Comparison of ENCODE assay signal across 14 mouse cellular contexts in genomic region chr19:5693801-5694200, GRCm38 (mm10). TPM values are rescaled to one million over a fixed set of nuclear protein-coding genes. Genes with fewer than 3 reads are reported as not detected.
DNase-seq lines count a peak whose midpoint lies in the region; ATAC-seq and TF ChIP-seq lines count a peak whose summit lies in the region.
"Had no signal": no experiment of that assay in that cellular context is flagged by ENCODE, and none has a peak within 500 bp of the region (broad histone marks: within the 10 kb centered on the region; RNA-seq: fewer than 3 reads in every experiment).

No protein-coding gene starts in this region.

- TF ChIP-seq EP300 in heart, adult 2 months (IDR thresholded peaks at IDR 0.05; ENCODE audit: insufficient read depth, low read depth, low read length) = no peak

- DNase-seq in heart, adult 2 months = no peak
- no peak for DNase-seq in heart, postnatal 10 days
- no peak for DNase-seq in layer of hippocampus, adult 2 months (ENCODE audit: low spot score in 2 of 2)
- no peak for DNase-seq in layer of hippocampus, adult 8-10 months (ENCODE audit: low spot score in 2 of 2)
- DNase-seq in adrenal gland, adult 8-10 months = no peak
- no peak for DNase-seq in gastrocnemius, postnatal 36 days
- DNase-seq: kidney, adult 8-10 months; lung, postnatal 14 days; spleen, adult 18-20 months; thymus, postnatal 14 days had no signal

- intact Hi-C loops in heart, adult 2 months (cut with DNase I) = loop anchor here (2.0 kb wide), 1 partner anchor 19 kb away; no protein-coding TSS in a partner anchor
- intact Hi-C loops in heart, postnatal 10 days (cut with DNase I) = loop anchor here (2.0 to 5.0 kb wide), 3 partner anchors 31 to 158 kb away; partner anchors contain the start of genes Scyl1 and Sipa1
- intact Hi-C loops in gastrocnemius, postnatal 36 days (cut with DNase I) = loop anchor here (5.0 kb wide), 1 partner anchor 34 kb away; the partner anchor contains the start of genes Ehbp1l1 and Fam89b

- H3K4me3 ChIP-seq in heart, adult 2 months = peak overlapping the region; percentile 94
- H3K4me3 ChIP-seq in layer of hippocampus, adult 2 months = peak overlapping the region; percentile 72; the same call in 1 of the 2 replicates
- H3K4me3 ChIP-seq in brown adipose tissue, adult 24 weeks (ENCODE audit: insufficient read depth, low read depth, low read length) = peak overlapping the region; percentile 92
- H3K4me3 ChIP-seq in intestine, postnatal 0 days (ENCODE audit: low read depth, low read length) = no peak overlapping the region

- peaks cover 11% of the 10 kb centered on the region for H3K79me2 ChIP-seq in heart, adult 2 months (replicated peaks; ENCODE audit: control insufficient read depth, insufficient read depth, low read length)

- no peaks in the 10 kb centered on the region; the same call in 1 of the 2 replicates for H3K36me3 ChIP-seq in heart, adult 2 months (ENCODE audit: control insufficient read depth, insufficient read depth, low read length)
- H3K36me3 ChIP-seq in intestine, postnatal 0 days (ENCODE audit: control insufficient read depth, insufficient read depth) = peaks cover 63% of the 10 kb centered on the region

- H3K27me3 ChIP-seq in heart, adult 2 months (ENCODE audit: control insufficient read depth, insufficient read depth, low read length) = no peaks in the 10 kb centered on the region
- H3K27me3 ChIP-seq in intestine, postnatal 0 days (replicated peaks; ENCODE audit: control insufficient read depth, insufficient read depth, low read length) = no peaks in the 10 kb centered on the region

- H3K9me3 ChIP-seq in intestine, postnatal 0 days (ENCODE audit: control insufficient read depth) = no peaks in the 10 kb centered on the region

- TF ChIP-seq CTCF in heart, adult 2 months (IDR thresholded peaks at IDR 0.05) = no peak
- TF ChIP-seq CTCF in layer of hippocampus, adult 2 months (conservative IDR thresholded peaks at IDR 0.05) = no peak
- TF ChIP-seq CTCF in intestine, postnatal 0 days (IDR thresholded peaks at IDR 0.05; ENCODE audit: low read depth) = no peak

- peaks cover 13% of the 10 kb centered on the region for H3K4me1 ChIP-seq in heart, adult 2 months (ENCODE audit: control insufficient read depth, insufficient read depth, low read length)
- peaks cover 4% of the 10 kb centered on the region for H3K4me1 ChIP-seq in brown adipose tissue, adult 24 weeks (ENCODE audit: control insufficient read depth, insufficient read depth, insufficient read length, low read length)
- peaks cover 9% of the 10 kb centered on the region for H3K4me1 ChIP-seq in intestine, postnatal 0 days (replicated peaks; ENCODE audit: control insufficient read depth, insufficient read depth, low read length)

- ATAC-seq in intestine, postnatal 0 days = no peak

- peak overlapping the region; percentile 99; the same call in 1 of the 2 replicates for H3K4me2 ChIP-seq in intestine, postnatal 0 days (replicated peaks; ENCODE audit: low read depth)

- H3K9ac ChIP-seq in heart, adult 2 months (ENCODE audit: low read depth, low read length) = peak overlapping the region; percentile 56; the same call in 1 of the 2 replicates
- H3K9ac ChIP-seq in intestine, postnatal 0 days (ENCODE audit: low read depth, low read length) = no peak overlapping the region

- no peak for TF ChIP-seq POLR2A in heart, adult 2 months (IDR thresholded peaks at IDR 0.05; ENCODE audit: insufficient read depth, low read depth, low read length)

- H3K27ac ChIP-seq in heart, adult 2 months = peak overlapping the region; percentile 97
- H3K27ac ChIP-seq in layer of hippocampus, adult 2 months = peak overlapping the region; percentile 93
- peak overlapping the region; percentile 93 for H3K27ac ChIP-seq in brown adipose tissue, adult 24 weeks (replicated peaks; ENCODE audit: low read depth, low read length)
- H3K27ac ChIP-seq in intestine, postnatal 0 days (ENCODE audit: low read depth, low read length) = no peak overlapping the region

- 55% methylated on average over 6 of the region's 6 CpGs for WGBS in heart, adult 2 months
- 82% methylated on average over 6 of the region's 6 CpGs for WGBS in intestine, postnatal 0 days

RNA-seq across cellular contexts. Expression of gene Pcnx3, which starts 5.1 kb away (rescaled TPM):
- total RNA-seq in heart, adult 2 months (2021) = 10 to 100 TPM; 17.5 to 18.6 TPM
- polyA plus RNA-seq in heart, adult 2 months (2012; rRNA removed) = 33.6 and 40.1 TPM in 2 replicates
- 10 to 100 TPM; 34.7 to 37.9 TPM for total RNA-seq in heart, postnatal 10 days (2021)
- total RNA-seq in layer of hippocampus, adult 2 months (2021) = 10 to 100 TPM; 69.1 to 78.8 TPM
- total RNA-seq in layer of hippocampus, adult 8-10 months (2022) = 10 to 100 TPM; 74.5 to 80.9 (median 77.0) TPM
- polyA plus RNA-seq in brown adipose tissue, adult 24 weeks (2012; ENCODE audit: insufficient read depth, insufficient read length, missing spikeins) = 19.6 and 26.2 TPM in 2 replicates
- polyA plus RNA-seq in intestine, postnatal 0 days (2015; fragmentation: Nextera tagmentation; extraction: Ambion mirVana) = 9.3 and 12.7 TPM in 2 replicates
- total RNA-seq in adrenal gland, adult 8-10 months (2022) = 100 to 1,000 TPM in 3 of 4 experiments, 10 to 100 TPM in 1; 95.1 to 183 (median 136) TPM
- total RNA-seq in gastrocnemius, postnatal 36 days (2021) = 10 to 100 TPM; 12.2 to 15.2 TPM

RNA-seq across cellular contexts. Expression of gene Map3k11, which starts 5.3 kb away (rescaled TPM):
- total RNA-seq in heart, adult 2 months (2021) = 10 to 100 TPM; 20.8 to 23.2 TPM
- 31.5 and 31.9 TPM in 2 replicates for polyA plus RNA-seq in heart, adult 2 months (2012; rRNA removed)
- total RNA-seq in heart, postnatal 10 days (2021) = 10 to 100 TPM; 41.3 to 47.8 TPM
- 10 to 100 TPM; 20.2 to 20.4 TPM for total RNA-seq in layer of hippocampus, adult 2 months (2021)
- total RNA-seq in layer of hippocampus, adult 8-10 months (2022) = 10 to 100 TPM; 16.9 to 21.3 (median 18.7) TPM
- 14.9 and 24.5 TPM in 2 replicates for polyA plus RNA-seq in brown adipose tissue, adult 24 weeks (2012; ENCODE audit: insufficient read depth, insufficient read length, missing spikeins)
- polyA plus RNA-seq in intestine, postnatal 0 days (2015; fragmentation: Nextera tagmentation; extraction: Ambion mirVana) = 29.4 and 29.7 TPM in 2 replicates
- 10 to 100 TPM; 40.8 to 53.6 (median 46.3) TPM for total RNA-seq in adrenal gland, adult 8-10 months (2022)
- 10 to 100 TPM; 10.8 to 11.3 TPM for total RNA-seq in gastrocnemius, postnatal 36 days (2021)

RNA-seq across cellular contexts. Expression of gene Kcnk7, which starts 10.4 kb away (rescaled TPM):
- not detected for total RNA-seq in heart, adult 2 months (2021)
- polyA plus RNA-seq in heart, adult 2 months (2012; rRNA removed) = not detected in 2 replicates
- not detected for total RNA-seq in heart, postnatal 10 days (2021)
- total RNA-seq in layer of hippocampus, adult 2 months (2021) = under 1 TPM in 1 of 2 experiments, not detected in 1; 0.36 TPM
- under 1 TPM in 1 of 4 experiments, not detected in 3; 0.43 TPM for total RNA-seq in layer of hippocampus, adult 8-10 months (2022)
- not detected in 2 replicates for polyA plus RNA-seq in brown adipose tissue, adult 24 weeks (2012; ENCODE audit: insufficient read depth, insufficient read length, missing spikeins)
- polyA plus RNA-seq in intestine, postnatal 0 days (2015; fragmentation: Nextera tagmentation; extraction: Ambion mirVana) = 0.12 and 0.21 TPM in 2 replicates
- not detected for total RNA-seq in adrenal gland, adult 8-10 months (2022)
- total RNA-seq in gastrocnemius, postnatal 36 days (2021) = not detected
- total RNA-seq: common myeloid progenitor, adult 5-6 weeks had no signal
- polyA plus RNA-seq: forebrain, embryonic 11.5 days had no signal

RNA-seq across cellular contexts. Expression of gene Sipa1, which starts 30.3 kb away (rescaled TPM):
- total RNA-seq in heart, adult 2 months (2021) = 10 to 100 TPM; 19.9 to 23.5 TPM
- polyA plus RNA-seq in heart, adult 2 months (2012; rRNA removed) = 37.7 and 39.9 TPM in 2 replicates
- total RNA-seq in heart, postnatal 10 days (2021) = 10 to 100 TPM; 44.2 to 49.6 TPM
- total RNA-seq in layer of hippocampus, adult 2 months (2021) = 10 to 100 TPM; 16.5 to 17.5 TPM
- total RNA-seq in layer of hippocampus, adult 8-10 months (2022) = 10 to 100 TPM; 16.2 to 20.4 (median 19.4) TPM
- polyA plus RNA-seq in brown adipose tissue, adult 24 weeks (2012; ENCODE audit: insufficient read depth, insufficient read length, missing spikeins) = 10.0 and 11.6 TPM in 2 replicates
- 8.2 and 9.8 TPM in 2 replicates for polyA plus RNA-seq in intestine, postnatal 0 days (2015; fragmentation: Nextera tagmentation; extraction: Ambion mirVana)
- total RNA-seq in adrenal gland, adult 8-10 months (2022) = 10 to 100 TPM; 40.3 to 76.9 (median 57.8) TPM
- total RNA-seq in gastrocnemius, postnatal 36 days (2021) = 1 to 10 TPM; 6.9 to 9.5 TPM

RNA-seq across cellular contexts. Expression of gene Ehbp1l1, which starts 32.3 kb away (rescaled TPM):
- 100 to 1,000 TPM; 128 to 137 TPM for total RNA-seq in heart, adult 2 months (2021)
- 100 and 121 TPM in 2 replicates for polyA plus RNA-seq in heart, adult 2 months (2012; rRNA removed)
- total RNA-seq in heart, postnatal 10 days (2021) = 100 to 1,000 TPM; 154 to 161 TPM
- total RNA-seq in layer of hippocampus, adult 2 months (2021) = 10 to 100 TPM; 11.8 to 17.7 TPM
- total RNA-seq in layer of hippocampus, adult 8-10 months (2022) = 10 to 100 TPM; 12.4 to 17.8 (median 16.4) TPM
- 45.3 and 47.1 TPM in 2 replicates for polyA plus RNA-seq in brown adipose tissue, adult 24 weeks (2012; ENCODE audit: insufficient read depth, insufficient read length, missing spikeins)
- 49.8 and 51.0 TPM in 2 replicates for polyA plus RNA-seq in intestine, postnatal 0 days (2015; fragmentation: Nextera tagmentation; extraction: Ambion mirVana)
- 10 to 100 TPM; 24.9 to 39.2 (median 32.8) TPM for total RNA-seq in adrenal gland, adult 8-10 months (2022)
- 100 to 1,000 TPM; 235 to 261 TPM for total RNA-seq in gastrocnemius, postnatal 36 days (2021)
